Mouse (Mus musculus): Measurements from ENCODE around the gene Prim1.

- no peak for TF ChIP-seq CTCF (IDR thresholded peaks at IDR 0.05; ENCODE audit: low read depth)
- TF ChIP-seq EP300 (optimal IDR thresholded peaks at IDR 0.05), result no peak
Observed at GRCm38 (mm10) chr10:128069201-128069600, 54.2 kb downstream of the Prim1 start.
